Mouse (Mus musculus) neural tube, embryonic 13.5 days (tissue): Measurements from ENCODE around the gene Ror1. TPM values are rescaled to one million over a fixed set of nuclear protein-coding genes. Genes with fewer than 3 reads are reported as not detected.

ENCODE experiments used
- ATAC-seq: fragments of 200-750 bp; cut with Nextera tagmentation; 2 replicates; pipeline ENCODE4 v1.8.0; 2017; ENCODE audit warnings: low read depth, mild to moderate bottlenecking, moderate TSS enrichment, moderate library complexity
- H3K27ac ChIP-seq: fragments of 300-500 bp; sonication (generic); replicated peaks from 2 replicates; pipeline ENCODE4 v1.5.1; 2015; ENCODE audit warnings: moderate library complexity, mild to moderate bottlenecking, inconsistent platforms
- H3K27me3 ChIP-seq: fragments of 300-500 bp; sonication (generic); 2 replicates; pipeline ENCODE4 v1.6.1; 2015; ENCODE audit warnings: mild to moderate bottlenecking, inconsistent platforms
- H3K36me3 ChIP-seq: fragments of 300-500 bp; sonication (generic); 2 replicates; pipeline ENCODE4 v1.6.1; 2015; ENCODE audit warnings: mild to moderate bottlenecking, inconsistent platforms
- H3K4me1 ChIP-seq: fragments of 300-500 bp; sonication (generic); replicated peaks from 2 replicates; pipeline ENCODE4 v1.6.1; 2015; ENCODE audit warnings: inconsistent platforms
- H3K4me2 ChIP-seq: fragments of 300-500 bp; sonication (generic); 2 replicates; pipeline ENCODE4 v1.6.1; 2015; ENCODE audit warnings: inconsistent platforms, mild to moderate bottlenecking, moderate library complexity
- H3K4me3 ChIP-seq: fragments of 300-500 bp; sonication (generic); 2 replicates; pipeline ENCODE4 v1.5.1; 2015; ENCODE audit warnings: mild to moderate bottlenecking, inconsistent platforms
- H3K9ac ChIP-seq: fragments of 300-500 bp; sonication (generic); 2 replicates; pipeline ENCODE4 v1.6.1; 2015; ENCODE audit warnings: moderate library complexity, mild to moderate bottlenecking, inconsistent platforms
- H3K9me3 ChIP-seq: fragments of 300-500 bp; sonication (generic); 2 replicates; pipeline ENCODE4 v1.6.1; 2016; ENCODE audit warnings: inconsistent platforms
- WGBS: fragments of 180-500 bp; shearing (Covaris S2); methylation state at CpG from one replicate; pipeline ENCODE4 v1.1.7; 2015; 5-methylcytosine and 5-hydroxymethylcytosine counted together
- polyA plus RNA-seq: library from polyadenylated mRNA; unstranded; fragments of >200 nt; fragmentation: Nextera tagmentation; extraction: Ambion mirVana; gene quantifications from 2 replicates; pipeline ENCODE4 v1.2.1, GENCODE M21; 2015

The Ror1 gene
- polyA plus RNA-seq, 1 experiment from 2014 or later, result 1.8 TPM

- WGBS, result 80% methylated on average over 8 of the region's 8 CpGs
- no peaks in the 10 kb centered on the region for H3K4me1 ChIP-seq
- no peak overlapping the region for H3K4me2 ChIP-seq
- no peaks in the 10 kb centered on the region for H3K9me3 ChIP-seq
- no peak overlapping the region for H3K9ac ChIP-seq
- H3K4me3 ChIP-seq, result no peak overlapping the region
- H3K27me3 ChIP-seq, result no peaks in the 10 kb centered on the region
- no peaks in the 10 kb centered on the region for H3K36me3 ChIP-seq
- no peak overlapping the region for H3K27ac ChIP-seq
- ATAC-seq, result no peak
These were observed 148.7 kb downstream of the Ror1 start for GRCm38 (mm10) chr4:100244250-100244649.

GRCm38 (mm10) chr4:100244701-100245100, 149.1 kb downstream of the Ror1 start:
- no peaks in the 10 kb centered on the region for H3K27me3 ChIP-seq
- no peaks in the 10 kb centered on the region for H3K4me1 ChIP-seq
- WGBS, result 73% methylated on average over 6 of the region's 6 CpGs
- no peaks in the 10 kb centered on the region for H3K9me3 ChIP-seq
- no peak for ATAC-seq
- no peak overlapping the region for H3K27ac ChIP-seq
- H3K4me3 ChIP-seq, result no peak overlapping the region
- no peak overlapping the region for H3K4me2 ChIP-seq
- H3K9ac ChIP-seq, result no peak overlapping the region
- no peaks in the 10 kb centered on the region for H3K36me3 ChIP-seq

GRCm38 (mm10) chr4:100247826-100248225, 152.2 kb downstream of the Ror1 start:
- ATAC-seq, result no peak
- Histone ChIP-seq H3K27me3 (no peaks in the 10 kb centered on the region), H3K36me3 (no peaks in the 10 kb centered on the region), H3K9me3 (no peaks in the 10 kb centered on the region), H3K4me3 (no peak overlapping the region), H3K4me1 (no peaks in the 10 kb centered on the region), H3K9ac (no peak overlapping the region), H3K4me2 (no peak overlapping the region), H3K27ac (no peak overlapping the region)
- WGBS, result 73% methylated on average over 7 of the region's 7 CpGs

- Histone ChIP-seq H3K27me3 (no peaks in the 10 kb centered on the region), H3K9me3 (no peaks in the 10 kb centered on the region), H3K4me3 (no peak overlapping the region), H3K4me1 (no peaks in the 10 kb centered on the region), H3K27ac (no peak overlapping the region), H3K36me3 (no peaks in the 10 kb centered on the region), H3K9ac (no peak overlapping the region), H3K4me2 (no peak overlapping the region)
- WGBS, result 73% methylated on average over 2 of the region's 2 CpGs
- no peak for ATAC-seq
These were observed 152.7 kb downstream of the Ror1 start for GRCm38 (mm10) chr4:100248273-100248672.

GRCm38 (mm10) chr4:100251270-100251669, 155.7 kb downstream of the Ror1 start:
- no peaks in the 10 kb centered on the region for H3K9me3 ChIP-seq
- no peaks in the 10 kb centered on the region for H3K4me1 ChIP-seq
- WGBS, result 59% methylated on average over 2 of the region's 2 CpGs
- no peaks in the 10 kb centered on the region for H3K27me3 ChIP-seq
- no peak overlapping the region for H3K9ac ChIP-seq
- no peaks in the 10 kb centered on the region for H3K36me3 ChIP-seq
- no peak overlapping the region for H3K4me3 ChIP-seq
- no peak for ATAC-seq
- no peak overlapping the region for H3K4me2 ChIP-seq
- no peak overlapping the region for H3K27ac ChIP-seq

GRCm38 (mm10) chr4:100252050-100252449, 156.5 kb downstream of the Ror1 start:
- Histone ChIP-seq H3K36me3 (no peaks in the 10 kb centered on the region), H3K27ac (no peak overlapping the region), H3K4me3 (no peak overlapping the region), H3K4me1 (no peaks in the 10 kb centered on the region), H3K9me3 (no peaks in the 10 kb centered on the region), H3K9ac (no peak overlapping the region), H3K4me2 (no peak overlapping the region), H3K27me3 (no peaks in the 10 kb centered on the region)
- WGBS, result 71% methylated on average over 1 of the region's 1 CpGs
- no peak for ATAC-seq

GRCm38 (mm10) chr4:100252646-100253045, 157.1 kb downstream of the Ror1 start:
- H3K9ac ChIP-seq, result no peak overlapping the region
- H3K4me1 ChIP-seq, result no peaks in the 10 kb centered on the region
- no peak for ATAC-seq
- WGBS, result 83% methylated on average over 10 of the region's 10 CpGs
- no peak overlapping the region for H3K4me3 ChIP-seq
- no peaks in the 10 kb centered on the region for H3K27me3 ChIP-seq
- no peak overlapping the region for H3K27ac ChIP-seq
- no peaks in the 10 kb centered on the region for H3K36me3 ChIP-seq
- no peak overlapping the region for H3K4me2 ChIP-seq
- no peaks in the 10 kb centered on the region for H3K9me3 ChIP-seq

- 88% methylated on average over 9 of the region's 9 CpGs for WGBS
- H3K4me3 ChIP-seq, result no peak overlapping the region
These were observed 157.8 kb downstream of the Ror1 start for GRCm38 (mm10) chr4:100253401-100253800.

GRCm38 (mm10) chr4:100253831-100254230, 158.2 kb downstream of the Ror1 start:
- Histone ChIP-seq H3K9me3 (no peaks in the 10 kb centered on the region), H3K36me3 (no peaks in the 10 kb centered on the region), H3K27me3 (no peaks in the 10 kb centered on the region), H3K4me2 (no peak overlapping the region), H3K27ac (no peak overlapping the region), H3K9ac (no peak overlapping the region), H3K4me1 (no peaks in the 10 kb centered on the region), H3K4me3 (no peak overlapping the region)
- WGBS, result 70% methylated on average over 7 of the region's 7 CpGs
- no peak for ATAC-seq

More at GRCm38 (mm10) chr4:100253401-100253800, 157.8 kb downstream of the Ror1 start:
- Histone ChIP-seq H3K9ac (no peak overlapping the region), H3K9me3 (no peaks in the 10 kb centered on the region), H3K36me3 (no peaks in the 10 kb centered on the region), H3K27me3 (no peaks in the 10 kb centered on the region), H3K4me2 (no peak overlapping the region), H3K27ac (no peak overlapping the region), H3K4me1 (no peaks in the 10 kb centered on the region)
- ATAC-seq, result no peak

GRCm38 (mm10) chr4:100258462-100258861, 162.9 kb downstream of the Ror1 start:
- no peak overlapping the region for H3K27ac ChIP-seq
- no peak overlapping the region for H3K4me2 ChIP-seq
- no peaks in the 10 kb centered on the region for H3K36me3 ChIP-seq
- H3K27me3 ChIP-seq, result no peaks in the 10 kb centered on the region
- no peaks in the 10 kb centered on the region for H3K4me1 ChIP-seq
- H3K4me3 ChIP-seq, result no peak overlapping the region
- no peak for ATAC-seq
- 86% methylated on average over 5 of the region's 5 CpGs for WGBS
- no peak overlapping the region for H3K9ac ChIP-seq
- H3K9me3 ChIP-seq, result no peaks in the 10 kb centered on the region

- 95% methylated on average over 1 of the region's 1 CpGs for WGBS
- no peak overlapping the region for H3K9ac ChIP-seq
These were observed 168.3 kb downstream of the Ror1 start for GRCm38 (mm10) chr4:100263917-100264316.

GRCm38 (mm10) chr4:100271059-100271735, 175.6 kb downstream of the Ror1 start:
- H3K4me1 ChIP-seq, result no peaks in the 10 kb centered on the region
- ATAC-seq, result no peak
- no peak overlapping the region for H3K9ac ChIP-seq
- no peak overlapping the region for H3K4me2 ChIP-seq
- 85% methylated on average over 10 of the region's 10 CpGs for WGBS
- no peak overlapping the region for H3K27ac ChIP-seq
- H3K36me3 ChIP-seq, result no peaks in the 10 kb centered on the region
- no peak overlapping the region for H3K4me3 ChIP-seq
- H3K9me3 ChIP-seq, result no peaks in the 10 kb centered on the region
- H3K27me3 ChIP-seq, result no peaks in the 10 kb centered on the region

More at GRCm38 (mm10) chr4:100263917-100264316, 168.3 kb downstream of the Ror1 start:
- Histone ChIP-seq H3K27ac (no peak overlapping the region), H3K4me3 (no peak overlapping the region), H3K36me3 (no peaks in the 10 kb centered on the region), H3K27me3 (no peaks in the 10 kb centered on the region), H3K9me3 (no peaks in the 10 kb centered on the region), H3K4me2 (no peak overlapping the region), H3K4me1 (no peaks in the 10 kb centered on the region)
- no peak for ATAC-seq

GRCm38 (mm10) chr4:100271736-100272127, 176.1 kb downstream of the Ror1 start:
- Histone ChIP-seq H3K27me3 (no peaks in the 10 kb centered on the region), H3K27ac (no peak overlapping the region)
- 80% methylated on average over 6 of the region's 6 CpGs for WGBS

More at GRCm38 (mm10) chr4:100271736-100272127, 176.1 kb downstream of the Ror1 start:
- Histone ChIP-seq H3K4me3 (no peak overlapping the region), H3K9ac (no peak overlapping the region), H3K4me2 (no peak overlapping the region), H3K9me3 (no peaks in the 10 kb centered on the region), H3K4me1 (no peaks in the 10 kb centered on the region), H3K36me3 (no peaks in the 10 kb centered on the region)
- ATAC-seq, result no peak
